Mouse (Mus musculus) erythroblast, embryonic 14.5 days (primary cell): ENCODE results near the gene Crebrf.

ENCODE experiments used
- GATA1 ChIP-seq: IDR thresholded peaks from 2 replicates; pipeline ENCODE4 v1.6.1; 2012; ENCODE audit warnings: low read length, inconsistent platforms, mixed read lengths
- TAL1 ChIP-seq: IDR thresholded peaks from 3 replicates; pipeline ENCODE4 v1.6.1; 2012; ENCODE audit warnings: low read length, inconsistent platforms, mixed read lengths

- TF ChIP-seq GATA1 (no peak), TAL1 (no peak)
Observed at GRCm38 (mm10) chr17:26676252-26676615, 39.2 kb upstream of the Crebrf start.
